Mouse (Mus musculus) embryonic stem cell, embryonic (primary cell): ENCODE measurements at regions not wholly inside any gene's neighbourhood (a gene's known extent, or its start where the extent isn't known, plus 50 kb on each side); places are given as distances from the start of the nearest gene placed in this dataset.
"Not testable (repeated sequence)": the region's sequence is repeated elsewhere in the genome, so short reads cannot be mapped to it uniquely, and the experiment has no call there.

Experiments
- CTCF ChIA-PET, 4 experiments: fragments of 300-600 bp in 2 of 4; fragments of 350-600 bp in 2 of 4; sonication (Branson Sonifier 250); formaldehyde crosslinking; loops; one replicate each; lab custom pipeline; 2022; ENCODE audit warnings: inconsistent platforms in 2 of 4; lab: Charles Lee
- POLR2A ChIA-PET, 4 experiments: fragments of 300-600 bp in 2 of 4; fragments of 350-600 bp in 2 of 4; sonication (Branson Sonifier 250); formaldehyde crosslinking; loops; one replicate each; lab custom pipeline; 2022; ENCODE audit warnings: antibody characterized with exemption in 4 of 4, inconsistent platforms in 1 of 4; lab: Charles Lee

DNA sequence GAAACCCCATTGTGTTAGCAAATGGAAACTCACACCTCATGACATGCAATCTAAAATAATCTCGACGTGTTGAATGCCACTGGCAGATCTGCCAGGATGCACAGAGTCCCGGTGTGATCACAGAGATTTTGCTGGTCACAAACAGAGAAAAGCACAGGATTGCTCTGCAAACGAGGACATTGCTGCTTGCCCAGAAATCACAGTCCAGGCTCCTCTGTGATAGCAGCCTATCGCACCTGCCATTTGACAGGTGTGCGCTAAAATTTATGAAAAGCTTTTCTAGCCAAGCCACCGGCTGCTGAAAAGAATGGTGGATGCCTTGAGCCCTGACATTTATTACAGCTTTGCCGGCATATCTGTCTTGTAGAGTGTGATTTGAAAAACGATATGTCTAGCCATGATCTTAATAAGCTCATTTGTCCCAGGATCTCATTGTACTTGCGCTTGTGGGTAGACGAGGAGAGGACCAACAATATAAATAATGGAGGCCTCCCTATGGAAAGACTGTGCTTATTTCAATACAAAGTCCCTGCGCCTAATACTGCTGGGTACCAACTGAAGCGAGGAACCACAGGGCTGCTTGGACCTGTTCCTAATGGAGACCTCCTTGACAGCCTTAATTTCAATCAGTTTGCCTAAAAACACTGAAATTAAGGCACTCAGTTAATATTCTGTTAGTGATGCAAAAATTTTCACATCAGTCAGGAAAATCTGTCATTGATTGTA is 365.8 kb upstream of the Cwc22 start:
- ChIA-PET POLR2A (no interaction called here), CTCF (no interaction called here)

DNA sequence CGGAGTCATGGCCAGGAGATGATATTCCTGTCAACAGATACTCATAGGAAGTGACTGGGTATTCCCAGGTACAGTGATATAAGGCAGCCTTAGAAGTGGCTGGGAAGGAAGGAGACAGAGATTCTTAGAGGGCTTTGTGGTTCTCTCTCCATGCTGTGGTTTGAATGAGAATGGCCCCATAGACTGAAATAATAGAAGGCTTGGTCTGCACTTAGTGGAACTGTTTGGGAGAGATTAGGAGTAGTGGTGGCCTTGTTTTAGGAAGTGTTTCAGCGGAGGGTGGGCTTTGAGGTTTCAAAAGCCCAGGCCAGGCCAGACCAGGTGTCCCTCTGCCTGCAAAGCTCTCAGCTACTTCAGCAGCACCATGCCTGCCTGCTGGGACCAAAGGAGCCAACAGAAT is 363.2 kb upstream of the Cwc22 start:
- ChIA-PET POLR2A (no interaction called here), CTCF (no interaction called here)

DNA sequence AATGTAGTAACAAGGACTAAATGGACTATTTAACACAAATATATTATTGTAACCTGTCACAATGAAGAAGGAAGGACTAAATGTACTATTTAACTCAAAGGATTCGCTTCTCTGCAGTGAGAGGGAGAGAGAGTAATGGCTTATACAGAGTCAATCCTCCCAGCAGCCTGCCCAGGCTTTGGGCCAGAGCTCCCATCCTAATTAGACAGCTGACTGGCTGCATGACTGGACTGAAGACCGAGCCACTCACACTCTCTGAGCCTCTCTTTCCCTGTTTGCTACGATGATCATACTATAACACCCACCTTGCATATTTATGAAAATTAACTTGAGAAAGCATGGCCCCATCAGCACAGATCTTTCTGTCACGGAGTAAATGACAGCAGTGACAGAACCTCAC is 360.7 kb upstream of the Cwc22 start:
- POLR2A ChIA-PET: no interaction called here
- CTCF ChIA-PET: no interaction called here

DNA sequence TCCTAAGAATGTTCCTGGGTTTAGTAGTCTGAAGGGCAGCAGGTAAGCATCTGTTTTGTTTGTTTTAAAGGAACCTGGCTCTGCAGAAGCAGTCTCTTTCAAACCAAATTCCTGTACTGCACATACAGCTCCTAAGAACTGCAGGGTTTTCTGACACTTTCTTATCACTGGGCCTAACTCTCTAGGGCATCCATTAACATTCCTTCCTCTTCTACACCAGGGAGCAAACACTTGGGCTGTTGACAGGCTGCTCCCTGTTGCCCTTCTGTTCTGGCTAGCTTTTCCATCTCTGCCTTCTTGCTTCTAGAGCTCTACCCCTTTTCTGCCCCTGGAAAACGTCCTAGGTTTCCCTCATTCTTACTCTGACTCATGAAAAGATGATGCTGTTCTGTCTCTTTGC is 345.5 kb upstream of the Cwc22 start:
- CTCF ChIA-PET: no interaction called here
- POLR2A ChIA-PET: no interaction called here

DNA sequence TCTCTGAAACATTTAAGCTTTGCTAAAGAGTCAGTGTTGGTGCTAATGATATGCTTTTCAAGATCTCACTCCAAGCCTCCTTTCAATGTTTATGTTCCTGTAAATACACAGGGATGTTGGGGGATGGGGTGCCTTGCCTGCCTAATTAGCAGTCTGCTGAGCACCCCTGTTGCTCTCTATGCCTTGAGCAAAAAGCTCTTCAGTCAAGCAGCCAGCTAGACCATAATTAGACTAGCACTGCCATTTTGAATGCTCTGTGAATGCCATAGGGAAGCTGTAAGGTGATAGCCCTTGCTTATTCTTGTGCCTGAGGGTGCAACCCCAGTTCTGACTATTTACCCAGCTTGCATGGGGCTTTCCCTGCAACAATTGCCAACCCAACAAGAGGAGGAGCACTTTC is 338.6 kb upstream of the Cwc22 start:
- ChIA-PET CTCF (no interaction called here), POLR2A (interaction anchor here in 1 of 4 experiments (0.7 kb wide), 1 partner anchor 20 kb away, joined by 3 read pairs; no protein-coding TSS in a partner anchor)

DNA sequence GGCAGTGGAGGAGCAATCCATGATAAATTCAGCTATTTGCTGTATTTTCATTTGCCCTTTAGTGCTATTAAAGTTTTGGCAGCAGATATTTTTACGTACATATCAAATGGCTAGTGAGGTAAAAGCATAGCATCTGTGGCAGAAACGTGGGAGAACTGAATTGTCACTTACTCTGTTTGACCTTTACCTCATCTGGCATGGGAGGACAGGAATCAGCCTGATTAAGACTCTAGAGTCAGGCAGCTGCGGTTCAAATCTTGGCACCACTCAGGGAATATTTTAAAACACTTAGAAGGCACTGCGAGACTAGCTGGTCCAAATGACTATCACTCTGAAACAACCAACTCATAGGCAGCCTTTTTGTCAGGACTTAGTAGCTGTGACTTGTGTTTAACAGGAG is 337.4 kb upstream of the Cwc22 start:
- ChIA-PET CTCF (no interaction called here), POLR2A (interaction anchor here in 1 of 4 experiments (1.3 kb wide), 1 partner anchor 31 kb away, joined by 3 read pairs; no protein-coding TSS in a partner anchor)

DNA sequence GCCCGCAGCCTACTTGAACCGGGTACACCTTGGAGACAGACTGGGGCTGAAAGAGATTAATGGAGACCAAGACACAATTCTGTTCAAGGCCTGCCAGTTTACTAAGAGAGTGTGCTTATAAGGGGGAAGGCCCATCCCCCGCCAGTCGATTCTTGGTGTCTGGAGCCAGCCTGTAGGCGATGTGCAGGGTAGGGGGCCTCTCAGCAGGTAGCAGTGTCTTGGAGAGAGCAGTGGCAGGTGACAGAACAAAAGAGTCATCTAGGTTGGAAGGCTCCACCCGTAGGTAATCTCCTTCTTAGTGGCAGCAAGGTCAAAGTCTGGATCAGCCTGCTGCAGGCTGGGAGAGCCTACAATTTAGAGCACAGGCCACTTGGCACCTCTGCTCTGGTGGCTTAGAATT is 335.7 kb upstream of the Cwc22 start:
- CTCF ChIA-PET, POLR2A ChIA-PET: not testable (repeated sequence)

DNA sequence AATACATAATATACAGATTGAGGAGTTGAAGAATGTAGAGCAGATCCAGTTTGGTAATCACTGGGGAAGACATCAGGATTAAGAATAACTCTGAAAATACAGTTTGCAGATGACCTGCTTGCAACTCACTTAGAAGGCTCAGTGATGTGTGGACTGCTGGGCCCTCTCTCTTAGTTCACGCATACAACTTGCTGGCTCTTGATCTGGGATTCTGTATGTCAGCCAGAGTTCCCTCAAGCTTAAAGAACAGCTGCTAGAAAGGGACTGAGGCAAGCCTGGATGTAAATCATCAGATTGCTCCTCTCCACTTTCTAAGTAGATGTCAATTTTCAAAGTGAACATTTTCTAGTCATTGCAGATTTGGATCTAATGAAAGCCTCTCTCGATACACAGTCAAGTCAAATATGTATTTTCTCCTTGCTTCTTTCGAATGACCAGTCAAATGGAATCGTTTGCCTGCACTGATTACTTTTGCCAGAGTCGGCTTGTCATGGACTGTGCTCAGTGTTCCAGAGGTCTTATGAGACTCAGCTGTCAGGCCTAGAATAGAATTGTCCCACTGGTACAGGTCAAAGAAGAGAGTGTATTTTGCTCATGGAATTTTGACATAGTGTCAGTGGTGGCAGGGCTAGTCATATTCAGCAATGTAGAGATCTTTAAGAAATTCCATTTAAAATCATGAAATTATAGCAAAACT is 334.2 kb upstream of the Cwc22 start:
- ChIA-PET POLR2A (no interaction called here), CTCF (no interaction called here)

DNA sequence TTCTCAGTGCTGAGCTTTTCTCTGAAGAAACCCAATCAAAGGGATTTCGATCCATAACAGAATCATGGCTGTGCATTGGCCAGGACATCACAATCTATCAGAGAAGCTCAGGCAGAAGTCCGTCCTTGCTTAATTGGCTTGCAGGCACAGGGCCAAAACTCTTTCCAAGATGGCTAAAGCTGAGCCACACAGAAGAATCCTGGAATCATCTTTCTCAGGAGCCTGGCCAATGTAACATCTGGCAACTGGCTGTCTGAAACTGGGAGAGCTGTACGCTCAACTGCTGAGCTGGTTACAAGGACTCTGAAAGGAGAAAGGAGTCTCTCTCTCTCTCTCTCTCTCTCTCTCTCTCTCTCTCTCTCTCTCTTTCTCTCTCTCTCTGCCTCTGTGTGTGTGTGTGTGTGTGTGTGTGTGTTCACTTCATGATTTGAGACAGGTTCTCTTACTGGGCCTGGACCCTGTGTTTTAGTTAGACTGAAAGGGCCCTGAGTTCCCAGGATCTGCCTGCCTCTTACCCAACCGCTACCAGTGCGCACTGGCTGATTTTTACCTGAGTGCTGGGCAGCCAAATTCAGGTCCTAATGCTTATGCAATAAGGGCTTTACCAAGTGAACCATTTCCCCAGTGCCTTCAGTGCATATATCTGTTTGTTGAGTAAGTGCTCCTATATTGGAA is 333.3 kb upstream of the Cwc22 start:
- POLR2A ChIA-PET: no interaction called here

DNA sequence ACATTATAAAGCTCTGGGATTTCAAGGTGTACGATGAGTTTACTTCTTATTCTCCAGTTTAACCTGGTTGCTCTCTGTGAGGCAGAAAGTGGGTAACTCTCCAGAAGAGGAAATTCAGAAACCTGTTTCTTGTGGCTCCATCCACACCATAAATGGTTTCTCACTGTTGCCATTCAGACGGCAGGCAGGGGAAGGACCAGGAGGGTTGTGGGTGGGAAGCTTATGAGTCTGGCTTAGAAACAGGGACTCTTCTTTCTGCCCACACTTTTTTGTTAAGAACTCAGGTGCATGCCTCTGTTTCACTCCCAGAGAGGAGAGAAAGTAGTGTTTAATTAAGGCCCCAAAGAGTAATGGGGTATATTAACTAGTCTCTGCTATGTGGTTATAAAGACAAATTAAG is 332.5 kb upstream of the Cwc22 start:
- ChIA-PET POLR2A (no interaction called here), CTCF (no interaction called here)

More for the DNA sequence above, 333.3 kb upstream of the Cwc22 start:
- CTCF ChIA-PET: no interaction called here

DNA sequence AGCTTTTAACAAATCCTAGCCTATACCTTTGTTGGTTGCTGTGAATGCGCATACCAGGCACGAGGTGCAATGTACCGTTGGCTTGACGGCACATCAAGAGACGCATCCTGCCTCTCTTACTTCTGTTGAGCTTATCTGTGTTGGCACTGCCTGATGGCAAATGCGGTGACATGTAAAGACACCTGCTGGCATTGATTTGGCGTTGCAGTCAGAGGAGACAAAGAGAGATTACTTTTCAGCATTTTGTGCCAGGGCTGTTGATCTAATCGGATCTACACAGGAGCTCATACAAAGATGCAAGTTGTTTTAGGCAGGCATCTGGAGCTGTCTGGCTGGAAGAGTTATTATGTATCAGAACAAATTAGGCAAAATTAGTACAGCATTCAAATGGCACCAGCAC is 331.5 kb upstream of the Cwc22 start:
- ChIA-PET POLR2A (no interaction called here), CTCF (no interaction called here)

DNA sequence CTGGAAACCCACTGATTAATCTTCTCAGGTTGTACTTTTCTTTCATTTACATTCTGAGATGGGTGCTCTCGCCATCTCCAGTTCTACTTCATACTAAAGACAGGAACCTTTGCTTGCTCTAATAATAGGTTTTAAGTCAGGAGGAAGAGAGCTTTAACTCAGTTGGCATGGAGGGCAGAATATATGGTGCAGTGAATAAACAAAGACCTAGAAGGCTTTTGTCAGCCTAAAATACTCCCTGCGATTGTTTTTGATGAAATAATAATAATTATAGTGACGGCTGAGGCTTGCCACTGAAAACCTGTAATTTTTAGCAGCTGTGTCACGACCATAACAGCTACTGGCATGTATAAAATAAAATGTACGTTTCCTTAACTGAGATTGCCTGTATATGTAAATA is 327.9 kb upstream of the Cwc22 start:
- CTCF ChIA-PET: no interaction called here
- POLR2A ChIA-PET: no interaction called here

DNA sequence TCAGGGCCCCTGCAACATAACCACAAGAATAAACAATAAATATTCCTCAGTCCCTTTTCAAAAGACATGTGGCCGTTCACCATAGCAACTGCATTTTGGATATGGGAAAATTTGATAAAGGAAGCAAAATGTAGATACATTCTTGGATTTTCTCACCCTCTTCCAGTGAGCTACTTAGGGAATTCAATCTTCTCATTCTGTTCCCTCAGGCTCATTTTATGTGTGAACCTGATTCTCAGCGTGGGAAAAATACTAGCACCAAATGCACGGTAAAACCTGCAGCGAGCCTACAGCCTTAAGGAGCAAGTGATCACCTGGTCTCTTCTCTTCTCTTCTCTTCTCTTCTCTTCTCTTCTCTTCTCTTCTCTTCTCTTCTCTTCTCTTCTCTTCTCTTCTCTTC is 322.5 kb upstream of the Cwc22 start:
- CTCF ChIA-PET: no interaction called here
- POLR2A ChIA-PET: interaction anchor here in 1 of 4 experiments (0.6 to 0.7 kb wide), 2 partner anchors 90 to 531 kb away, joined by 3 read pairs; no protein-coding TSS in a partner anchor

DNA sequence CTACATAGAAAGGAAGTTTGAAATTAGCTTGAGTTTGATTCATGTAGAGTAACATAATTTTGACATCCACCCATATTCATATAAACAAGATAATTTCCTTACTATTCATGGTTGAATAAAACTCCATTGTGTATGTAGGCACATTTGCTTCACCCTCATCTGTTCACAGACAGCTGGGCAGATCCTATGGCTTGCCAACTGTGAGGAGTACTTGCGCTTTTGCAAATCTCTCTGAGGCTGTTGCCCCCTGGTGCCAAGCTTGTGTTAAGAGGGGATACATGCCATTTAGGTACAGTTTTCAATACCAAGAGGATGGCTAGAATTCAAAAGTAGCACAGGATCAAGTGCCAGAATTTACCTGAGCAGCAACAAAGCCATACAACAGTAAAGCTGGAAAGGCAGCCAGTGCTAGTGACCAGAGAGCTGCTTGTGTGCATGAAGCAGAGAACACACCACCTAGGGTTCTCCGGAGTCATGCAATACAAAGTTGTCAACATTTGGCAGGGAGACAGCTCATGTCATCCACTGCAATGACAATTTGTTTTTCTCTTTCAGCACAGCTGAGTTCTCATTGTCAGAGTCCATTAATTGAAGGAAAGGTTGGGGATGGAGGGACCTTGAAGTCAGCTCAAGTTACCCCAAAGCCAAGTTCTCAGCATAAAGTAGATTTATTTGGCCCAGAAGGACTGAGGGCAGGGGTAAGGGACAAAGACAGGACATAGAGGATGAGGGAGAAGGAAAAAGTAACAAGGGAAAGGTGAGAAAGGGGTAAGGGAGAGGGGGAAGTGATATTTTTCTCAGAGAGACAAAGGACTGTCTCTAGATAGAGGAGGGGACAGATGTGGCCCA is 321.6 kb upstream of the Cwc22 start:
- POLR2A ChIA-PET: no interaction called here
- CTCF ChIA-PET: no interaction called here

DNA sequence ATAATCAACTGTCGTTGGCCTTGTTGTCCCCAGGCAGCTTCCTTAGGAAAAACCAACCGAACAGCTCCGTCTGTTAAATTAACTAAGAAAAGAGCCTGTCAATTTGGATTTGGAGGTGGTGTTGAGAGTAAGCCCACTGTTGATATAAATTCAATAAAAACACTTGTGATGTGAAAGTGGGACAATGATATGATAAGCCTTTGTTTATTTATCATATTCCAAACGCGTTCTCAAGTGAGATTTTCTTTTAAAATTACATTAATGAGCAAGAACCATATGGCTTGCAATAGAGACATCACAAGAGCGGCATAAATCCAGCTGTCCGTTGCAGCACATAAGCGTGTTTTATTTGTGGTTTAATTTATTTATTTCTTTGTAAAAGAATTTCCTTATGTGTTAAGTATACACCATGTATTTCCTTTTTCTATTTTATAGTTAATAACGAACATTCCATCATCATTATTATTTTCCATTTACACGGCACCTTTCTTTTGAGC is 307.5 kb upstream of the Cwc22 start:
- POLR2A ChIA-PET: no interaction called here
- CTCF ChIA-PET: interaction anchor here in 1 of 4 experiments (0.6 kb wide), 1 partner anchor 8 kb away, joined by 8 read pairs; no protein-coding TSS in a partner anchor

DNA sequence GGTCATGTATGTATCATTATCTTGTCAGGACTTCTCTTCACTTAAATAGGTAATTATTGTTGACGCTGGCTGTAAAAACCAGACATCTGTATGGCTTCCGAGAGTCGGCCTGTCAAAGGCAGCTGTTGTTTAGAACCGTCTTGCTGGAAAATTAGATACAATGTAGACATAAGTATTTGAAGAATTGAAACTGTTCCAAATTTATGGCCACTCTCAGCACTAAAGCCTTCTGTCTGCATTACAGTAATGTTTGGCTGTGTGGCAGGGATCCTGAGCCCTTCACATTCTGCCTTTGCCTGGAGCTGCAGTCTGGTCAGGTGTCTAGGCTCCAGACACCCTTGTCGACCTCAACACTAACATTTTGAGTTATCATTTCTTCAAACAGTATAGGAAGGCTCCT is 300.2 kb upstream of the Cwc22 start:
- ChIA-PET POLR2A (no interaction called here), CTCF (no interaction called here)

DNA sequence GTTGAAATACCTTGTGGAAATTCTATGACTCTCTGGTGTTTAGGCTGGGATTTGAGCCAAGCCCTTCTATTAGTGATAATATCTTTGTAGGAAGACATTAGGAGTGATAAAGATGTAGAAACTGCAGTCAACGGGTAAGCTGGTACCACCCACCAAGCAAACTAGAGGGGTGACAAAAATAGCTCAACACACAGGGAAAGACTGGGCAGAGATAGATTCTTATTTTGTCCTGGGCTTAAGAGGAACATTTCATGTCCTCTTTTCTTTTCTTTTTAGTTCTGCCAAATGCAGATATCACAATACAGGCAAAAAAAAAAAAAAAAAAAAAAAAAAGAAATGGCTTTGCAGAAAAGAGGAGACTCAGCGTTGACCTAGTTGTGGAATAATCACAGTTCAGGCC is 294.1 kb upstream of the Cwc22 start:
- CTCF ChIA-PET: no interaction called here
- POLR2A ChIA-PET: no interaction called here

DNA sequence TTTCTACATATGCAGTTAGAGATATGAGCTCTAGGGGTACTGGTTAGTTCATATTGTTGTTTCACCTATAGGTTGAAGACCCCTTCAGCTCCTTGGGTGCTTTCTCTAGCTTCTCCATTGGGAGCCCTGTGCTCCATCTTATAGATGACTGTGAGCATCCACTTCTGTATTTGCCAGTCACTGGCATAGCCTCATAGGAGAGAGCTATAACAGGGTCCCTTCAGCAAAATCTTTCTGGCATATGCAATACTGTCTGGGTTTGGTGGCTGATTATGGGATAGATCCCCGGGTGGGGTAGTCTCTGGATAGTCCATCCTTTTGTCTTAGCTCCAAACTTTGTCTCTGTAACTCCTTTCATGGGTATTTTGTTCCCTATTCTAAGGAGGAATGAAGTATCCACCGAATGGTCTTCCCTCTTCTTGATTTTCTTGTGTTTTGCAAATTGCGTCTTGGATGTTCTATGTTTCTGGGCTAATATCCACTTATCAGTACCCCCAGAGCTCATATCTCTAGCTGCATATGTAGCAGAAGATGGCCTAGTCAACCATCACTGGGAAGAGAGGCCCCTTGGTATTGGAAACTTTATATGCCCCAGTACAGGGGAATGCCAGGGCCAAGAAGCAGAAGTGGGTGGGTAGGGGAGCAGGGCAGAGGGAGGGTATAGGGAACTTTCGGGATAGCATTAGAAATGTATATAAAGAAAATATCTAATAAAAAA is 279.4 kb upstream of the Cwc22 start:
- POLR2A ChIA-PET: interaction anchor here in 1 of 4 experiments (0.7 kb wide), 1 partner anchor 90 kb away, joined by 3 read pairs; no protein-coding TSS in a partner anchor
- CTCF ChIA-PET: not testable (repeated sequence)

DNA sequence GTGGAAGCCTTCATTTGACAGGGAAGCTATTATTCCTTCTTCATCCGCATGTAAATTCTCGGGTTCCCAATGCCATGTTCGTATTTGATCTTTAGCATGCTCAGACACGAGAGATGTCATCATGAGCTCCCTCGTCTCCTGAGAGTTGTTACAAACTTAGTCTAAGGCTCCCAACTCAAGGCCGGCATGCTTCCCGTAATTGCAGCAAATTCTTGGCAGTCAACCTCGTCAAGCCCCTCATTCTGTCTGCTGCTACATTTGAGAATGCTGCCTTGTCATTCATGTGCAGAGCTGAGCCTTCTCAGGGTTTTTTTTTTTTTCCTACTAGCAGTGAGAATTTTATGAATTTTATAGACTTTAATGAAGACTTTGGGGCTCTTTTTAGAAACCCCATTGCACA is 268.3 kb upstream of the Cwc22 start:
- ChIA-PET CTCF (interaction anchor here in 1 of 4 experiments (0.5 kb wide), 1 partner anchor 211 kb away, joined by 3 read pairs; no protein-coding TSS in a partner anchor), POLR2A (no interaction called here)
